Mouse (Mus musculus) stomach, embryonic 16.5 days (tissue): ENCODE measurements around the gene Slc4a8. TPM values are rescaled to one million over a fixed set of nuclear protein-coding genes. Genes with fewer than 3 reads are reported as not detected.
"Not testable (repeated sequence)": the region's sequence is repeated elsewhere in the genome, so short reads cannot be mapped to it uniquely, and the experiment has no call there.

Experiments used
- ATAC-seq: fragments of 200-750 bp; cut with Nextera tagmentation; 2 replicates; pipeline ENCODE4 v1.8.0; 2017; ENCODE audit warnings: moderate number of reproducible peaks, moderate TSS enrichment; ENCODE audit not compliant: insufficient read depth, low FRiP score
- H3K27ac ChIP-seq: fragments of 300-500 bp; sonication (generic); 2 replicates; pipeline ENCODE4 v1.5.1; 2014; ENCODE audit warnings: low read length
- H3K27me3 ChIP-seq: fragments of 300-500 bp; sonication (generic); 2 replicates; pipeline ENCODE4 v1.6.1; 2014; ENCODE audit warnings: low read length, control low read depth, mixed read lengths; ENCODE audit not compliant: control insufficient read depth, insufficient read depth
- H3K36me3 ChIP-seq: fragments of 300-500 bp; sonication (generic); 2 replicates; pipeline ENCODE4 v1.6.1; 2014; ENCODE audit warnings: low read length; ENCODE audit not compliant: control insufficient read depth, insufficient read depth
- H3K4me1 ChIP-seq: fragments of 300-500 bp; sonication (generic); 2 replicates; pipeline ENCODE4 v1.6.1; 2014; ENCODE audit warnings: low read length, control low read depth, mixed read lengths; ENCODE audit not compliant: control insufficient read depth, insufficient read depth
- H3K4me2 ChIP-seq: fragments of 300-500 bp; sonication (generic); 2 replicates; pipeline ENCODE4 v1.6.1; 2014; ENCODE audit warnings: low read depth, low read length, mixed read lengths
- H3K4me3 ChIP-seq: fragments of 300-500 bp; sonication (generic); replicated peaks from 2 replicates; pipeline ENCODE4 v1.5.1; 2014; ENCODE audit warnings: mild to moderate bottlenecking, low read length
- H3K9ac ChIP-seq: fragments of 300-500 bp; sonication (generic); 2 replicates; pipeline ENCODE4 v1.6.1; 2014; ENCODE audit warnings: low read length
- H3K9me3 ChIP-seq: fragments of 300-500 bp; sonication (generic); replicated peaks from 2 replicates; pipeline ENCODE4 v1.6.1; 2016; ENCODE audit warnings: low read length, control low read depth; ENCODE audit not compliant: control insufficient read depth
- WGBS: fragments of 180-500 bp; shearing (Covaris S2); extraction: QIAGEN DNeasy Blood & Tissue Kit; methylation state at CpG from one replicate; pipeline ENCODE4 v1.1.7; 2014; 5-methylcytosine and 5-hydroxymethylcytosine counted together
- polyA plus RNA-seq: library from polyadenylated mRNA; unstranded; fragments of >200 nt; fragmentation: Nextera tagmentation; extraction: Ambion mirVana; gene quantifications from 2 replicates; pipeline ENCODE4 v1.2.1, GENCODE M21; 2015

Slc4a8 gene
- polyA plus RNA-seq, 1 experiment from 2014 or later = 4.7 TPM

DNA sequence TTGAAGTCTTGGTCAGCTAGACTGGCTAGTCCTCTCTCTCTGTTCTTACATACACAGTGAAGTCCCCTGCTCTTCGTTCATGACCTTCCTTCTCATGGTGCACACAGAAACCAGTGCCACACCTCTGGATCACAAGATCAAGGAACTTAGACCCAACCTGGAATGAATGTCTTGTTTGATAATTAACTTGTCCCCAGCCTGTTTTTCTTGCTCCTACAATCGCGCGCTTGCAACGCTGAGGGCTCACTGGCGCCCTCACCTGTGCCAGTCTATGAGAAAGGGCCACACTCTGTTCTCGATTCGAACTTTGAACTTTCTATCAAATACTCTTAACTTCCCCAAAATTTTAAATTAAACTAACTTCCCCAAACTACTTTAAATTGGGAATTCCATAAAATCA is 60.3 kb downstream of the Slc4a8 start:
- no peak for ATAC-seq

DNA sequence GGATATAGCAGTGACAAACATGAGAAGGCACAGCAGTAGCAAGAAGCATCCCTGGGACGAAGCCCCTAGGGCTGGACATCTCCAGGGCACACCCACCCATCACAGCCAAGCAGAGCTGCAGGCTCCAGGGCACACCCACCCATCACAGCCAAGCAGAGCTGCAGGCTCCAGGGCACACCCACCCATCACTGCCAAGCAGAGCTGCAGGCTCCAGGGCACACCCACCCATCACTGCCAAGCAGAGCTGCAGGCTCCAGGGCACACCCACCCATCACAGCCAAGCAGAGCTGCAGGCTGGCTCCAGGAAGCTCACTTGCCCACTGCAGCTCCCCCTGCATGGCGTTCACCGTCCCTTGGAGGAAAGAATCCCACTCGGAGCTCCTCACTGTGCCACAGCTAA is 60.8 kb downstream of the Slc4a8 start:
- H3K27me3 ChIP-seq = peaks cover 17% of the 10 kb centered on the region
- H3K27ac ChIP-seq, H3K4me1 ChIP-seq, H3K4me3 ChIP-seq, H3K9ac ChIP-seq, H3K4me2 ChIP-seq, H3K9me3 ChIP-seq, H3K36me3 ChIP-seq, ATAC-seq: not testable (repeated sequence)
- 51% methylated on average over 4 of the region's 4 CpGs for WGBS

More for the DNA sequence above, 60.3 kb downstream of the Slc4a8 start:
- Histone ChIP-seq H3K27ac (no peak overlapping the region), H3K36me3 (no peaks in the 10 kb centered on the region), H3K4me2 (no peak overlapping the region), H3K9ac (no peak overlapping the region), H3K4me1 (0 out of 2 replicates have a peak, but pooled peaks cover 5% of the 10 kb centered on the region), H3K27me3 (peaks cover 17% of the 10 kb centered on the region), H3K4me3 (no peak overlapping the region), H3K9me3 (no peaks in the 10 kb centered on the region; the same call in 1 of the 2 replicates)
- 50% methylated on average over 8 of the region's 8 CpGs for WGBS

DNA sequence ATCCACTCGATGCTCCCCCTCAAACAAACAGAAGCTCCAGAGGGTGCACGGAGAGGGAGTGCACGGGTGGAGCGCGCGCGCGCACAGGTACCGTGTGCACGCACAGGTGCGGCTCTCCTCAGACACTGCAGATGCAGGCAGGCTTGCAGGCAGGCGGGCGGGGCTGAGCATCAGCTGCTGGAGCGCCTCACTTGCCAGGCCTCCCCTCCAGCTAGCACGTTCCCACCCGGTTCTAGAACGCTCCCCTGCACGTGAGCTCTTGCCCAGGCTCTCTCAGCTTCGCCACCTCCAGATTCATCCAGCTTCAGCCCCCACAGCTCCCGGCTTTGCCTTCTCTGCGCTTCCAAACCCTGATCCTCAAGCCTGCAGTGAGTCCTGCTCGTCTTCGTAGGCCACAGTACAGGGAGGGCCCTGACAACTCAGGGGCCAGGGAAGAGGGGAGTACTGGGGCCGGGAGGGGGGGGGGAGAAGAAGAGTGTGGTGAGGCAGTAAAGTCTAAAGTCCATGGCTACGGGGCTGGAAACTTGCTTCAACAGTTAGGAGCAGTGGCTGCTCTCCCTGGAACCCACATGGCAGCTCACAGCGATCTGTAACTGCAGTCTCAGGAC is 63.8 kb downstream of the Slc4a8 start:
- Histone ChIP-seq H3K27me3 (peaks cover 17% of the 10 kb centered on the region), H3K9me3 (no peaks in the 10 kb centered on the region), H3K4me3 (no peak overlapping the region), H3K27ac (no peak overlapping the region), H3K36me3 (no peaks in the 10 kb centered on the region), H3K9ac (no peak overlapping the region), H3K4me1 (0 out of 2 replicates have a peak, but pooled peaks cover 5% of the 10 kb centered on the region), H3K4me2 (peak overlapping the region; percentile 42)
- ATAC-seq = 0 out of 2 replicates have a peak, but pooled peaks have one; percentile 33
- WGBS = 15% methylated on average over 26 of the region's 26 CpGs

DNA sequence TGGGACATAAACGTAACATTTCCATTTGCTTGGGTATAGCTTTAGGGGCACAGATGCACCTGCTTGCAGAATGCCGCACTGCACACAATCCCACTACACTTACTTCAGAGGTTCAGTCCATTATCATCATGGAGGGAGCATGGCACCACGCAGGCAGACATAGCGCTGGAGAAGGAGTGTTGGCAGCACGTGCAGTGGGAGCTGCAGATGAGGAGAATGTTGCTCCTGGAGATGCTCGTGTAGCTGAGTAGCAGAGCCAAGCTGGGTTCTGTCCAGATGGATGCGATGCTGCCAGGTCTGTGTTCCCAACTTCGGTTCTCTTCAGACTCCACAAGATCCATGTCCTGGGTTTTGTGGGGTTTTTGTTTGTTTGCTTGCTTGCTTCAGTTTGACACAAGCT is 64.5 kb downstream of the Slc4a8 start:
- Histone ChIP-seq H3K9ac (no peak overlapping the region), H3K27me3 (peaks cover 17% of the 10 kb centered on the region), H3K27ac (no peak overlapping the region), H3K4me2 (no peak overlapping the region), H3K4me1 (0 out of 2 replicates have a peak, but pooled peaks cover 5% of the 10 kb centered on the region), H3K36me3 (no peaks in the 10 kb centered on the region), H3K9me3 (no peaks in the 10 kb centered on the region), H3K4me3 (no peak overlapping the region)
- WGBS = 86% methylated on average over 8 of the region's 8 CpGs
- no peak for ATAC-seq

DNA sequence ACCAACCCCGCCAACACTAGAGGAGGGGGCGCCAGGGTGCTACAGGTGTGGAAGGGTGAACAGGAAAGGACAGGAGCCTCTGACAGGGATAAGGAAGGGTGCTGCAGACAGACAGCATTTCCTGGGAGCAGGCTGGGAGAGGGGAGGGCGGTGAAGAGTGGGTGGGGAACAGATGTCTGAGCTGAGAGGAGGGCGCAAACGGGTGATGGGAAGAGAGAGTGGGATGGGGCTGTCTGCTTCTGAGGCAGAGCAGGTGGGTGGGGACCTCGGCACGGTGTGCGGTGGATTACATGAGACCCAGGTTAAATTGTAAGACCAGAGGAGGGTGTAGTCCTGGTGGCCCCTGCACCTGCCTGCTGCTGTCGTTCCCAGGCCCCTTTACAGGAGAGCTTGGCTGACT is 68.2 kb downstream of the Slc4a8 start:
- H3K36me3 ChIP-seq = no peaks in the 10 kb centered on the region
- no peak overlapping the region for H3K9ac ChIP-seq
- 0 out of 2 replicates have a peak, but pooled peaks cover 5% of the 10 kb centered on the region for H3K4me1 ChIP-seq
- ATAC-seq = no peak
- no peak overlapping the region for H3K27ac ChIP-seq
- WGBS = 69% methylated on average over 9 of the region's 9 CpGs
- no peak overlapping the region for H3K4me2 ChIP-seq
- no peak overlapping the region for H3K4me3 ChIP-seq
- peaks cover 10% of the 10 kb centered on the region for H3K27me3 ChIP-seq
- no peaks in the 10 kb centered on the region for H3K9me3 ChIP-seq

DNA sequence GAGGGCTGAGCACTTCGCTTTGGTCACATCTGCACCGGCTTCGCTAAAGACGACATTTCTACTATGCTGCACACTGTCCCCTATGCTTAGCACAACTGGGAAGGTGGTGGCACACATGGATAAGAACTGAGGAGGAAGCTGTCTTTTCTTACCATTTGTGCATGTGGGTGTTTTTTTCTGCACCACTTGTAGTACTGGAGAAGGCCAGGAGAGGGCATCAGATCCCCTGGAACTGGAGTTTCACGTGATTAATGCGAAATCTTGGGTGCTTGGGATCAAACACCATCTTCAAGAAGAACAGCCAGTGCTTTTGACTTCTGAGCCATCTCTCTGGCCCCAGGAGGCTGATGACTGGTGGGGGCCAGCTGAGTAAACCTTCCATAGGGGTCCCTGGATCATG is 69.1 kb downstream of the Slc4a8 start:
- Histone ChIP-seq H3K4me2 (no peak overlapping the region), H3K36me3 (no peaks in the 10 kb centered on the region), H3K27me3 (peaks cover 4% of the 10 kb centered on the region; the same call in 1 of the 2 replicates), H3K9ac (no peak overlapping the region), H3K9me3 (no peaks in the 10 kb centered on the region), H3K4me1 (no peaks in the 10 kb centered on the region), H3K4me3 (no peak overlapping the region), H3K27ac (no peak overlapping the region)
- WGBS = 60% methylated on average over 6 of the region's 6 CpGs
- ATAC-seq = no peak

DNA sequence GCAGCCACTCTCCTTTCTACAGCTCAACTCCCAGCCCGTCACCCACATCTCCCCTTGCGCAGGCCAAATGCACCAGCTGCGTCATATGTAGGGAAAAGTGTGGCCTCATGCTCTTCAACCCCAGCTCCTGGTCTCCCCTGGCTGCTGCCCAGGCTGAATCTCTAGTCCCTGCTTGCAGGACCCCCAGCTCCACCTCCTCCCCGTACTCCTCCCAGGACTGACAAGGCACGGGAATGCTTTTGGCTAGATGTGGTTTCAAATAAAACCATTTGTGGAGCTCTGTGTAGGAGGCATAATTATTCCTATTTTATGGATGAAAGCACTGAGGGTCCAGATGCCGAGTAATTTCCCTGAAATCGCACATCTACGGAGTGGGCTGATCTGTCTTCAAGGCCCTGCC is 70.6 kb downstream of the Slc4a8 start:
- no peak overlapping the region for H3K27ac ChIP-seq
- H3K9me3 ChIP-seq = no peaks in the 10 kb centered on the region
- no peak for ATAC-seq
- WGBS = 82% methylated on average over 8 of the region's 8 CpGs
- H3K4me3 ChIP-seq = no peak overlapping the region
- no peaks in the 10 kb centered on the region for H3K36me3 ChIP-seq
- no peaks in the 10 kb centered on the region for H3K4me1 ChIP-seq
- H3K4me2 ChIP-seq = no peak overlapping the region
- H3K27me3 ChIP-seq = no peaks in the 10 kb centered on the region
- H3K9ac ChIP-seq = no peak overlapping the region

DNA sequence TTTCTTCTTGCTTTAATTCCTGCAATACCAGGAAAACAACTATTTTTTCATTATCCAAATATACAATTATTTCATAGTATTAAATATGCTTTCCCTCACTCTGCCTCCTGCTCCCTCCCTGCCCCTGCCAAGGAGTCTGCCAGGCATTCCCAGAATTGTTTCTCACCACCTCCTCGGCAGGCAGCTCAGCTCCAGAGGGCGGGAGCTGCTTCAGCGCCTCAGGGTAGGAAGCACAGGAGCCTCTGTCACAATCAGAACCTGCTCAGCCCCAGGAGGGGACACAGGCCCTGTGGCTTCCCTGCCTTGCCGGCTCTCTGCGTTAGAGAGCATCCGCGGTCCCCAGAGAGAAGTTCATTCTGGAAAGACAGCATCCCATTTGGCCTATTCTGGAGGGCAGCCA is 71.2 kb downstream of the Slc4a8 start:
- 33% methylated on average over 7 of the region's 7 CpGs for WGBS
- Histone ChIP-seq H3K36me3 (no peaks in the 10 kb centered on the region), H3K9me3 (no peaks in the 10 kb centered on the region), H3K27ac (no peak overlapping the region), H3K4me3 (no peak overlapping the region), H3K9ac (no peak overlapping the region), H3K4me2 (no peak overlapping the region), H3K27me3 (no peaks in the 10 kb centered on the region), H3K4me1 (no peaks in the 10 kb centered on the region)
- no peak for ATAC-seq

DNA sequence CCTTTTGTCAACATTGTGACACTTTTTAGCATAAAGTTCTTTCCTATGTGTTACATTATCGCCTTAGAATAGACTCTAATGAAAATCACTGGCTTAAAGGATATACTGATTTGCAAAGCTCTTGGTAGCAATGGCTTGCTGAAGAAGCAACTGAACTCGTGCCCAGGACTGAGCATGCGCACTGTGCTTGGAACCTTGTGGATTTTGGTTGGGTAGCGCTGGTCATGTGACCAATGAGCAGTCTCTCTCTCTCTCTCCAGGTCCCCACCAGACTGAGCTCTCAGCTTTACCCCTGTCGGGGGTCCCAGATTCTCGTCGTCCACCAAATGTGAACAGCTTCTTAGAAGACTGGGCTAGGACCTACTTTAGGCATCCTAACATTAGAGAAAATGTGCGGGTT is 75.2 kb downstream of the Slc4a8 start:
- no peak overlapping the region for H3K27ac ChIP-seq
- no peak overlapping the region for H3K4me3 ChIP-seq
- H3K27me3 ChIP-seq = no peaks in the 10 kb centered on the region
- H3K36me3 ChIP-seq = no peaks in the 10 kb centered on the region
- H3K9ac ChIP-seq = no peak overlapping the region
- H3K9me3 ChIP-seq = no peaks in the 10 kb centered on the region
- no peak for ATAC-seq
- WGBS = 82% methylated on average over 8 of the region's 8 CpGs
- H3K4me2 ChIP-seq = no peak overlapping the region
- H3K4me1 ChIP-seq = no peaks in the 10 kb centered on the region
